Mouse (Mus musculus): Measurements from ENCODE around the gene Inafm1.
"Not testable (repeated sequence)": the region's sequence is repeated elsewhere in the genome, so short reads cannot be mapped to it uniquely, and the experiment has no call there.

Inafm1 gene

DNA sequence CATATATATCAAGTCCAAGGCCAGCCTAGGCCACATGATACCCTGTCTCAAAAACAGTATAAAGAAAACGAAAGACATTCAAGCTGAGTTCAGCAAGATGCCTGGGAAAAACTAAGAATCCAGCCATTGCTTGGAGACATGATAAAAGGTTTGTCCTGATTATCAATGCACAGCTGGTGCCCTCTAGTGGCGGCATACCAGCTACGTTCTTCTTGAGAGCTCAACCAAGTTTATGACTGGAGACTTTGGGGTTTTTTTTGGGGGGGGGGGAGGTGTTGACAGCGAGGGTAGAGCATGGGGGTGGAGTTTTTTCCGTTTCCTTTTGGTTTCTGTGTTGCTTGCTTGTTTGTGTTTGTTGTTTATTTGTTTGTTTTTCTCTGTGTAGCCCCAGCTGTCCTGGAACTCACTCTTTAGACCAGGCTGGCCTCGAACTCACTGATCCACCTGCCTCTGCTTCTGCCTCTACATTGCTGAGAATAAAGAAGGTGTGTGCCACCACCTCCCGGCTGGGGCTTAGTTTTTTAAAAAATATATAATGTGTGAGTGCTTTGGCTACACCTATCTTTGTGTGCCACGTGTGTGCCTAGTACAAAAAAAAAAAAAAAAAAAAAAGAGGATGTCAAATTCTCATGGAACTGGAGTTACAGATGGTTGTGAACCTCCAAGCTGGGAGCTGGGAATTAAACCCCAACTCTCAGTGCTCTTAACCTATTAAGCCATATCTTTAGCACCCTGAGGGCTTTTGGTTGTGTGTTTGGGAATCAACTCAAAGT is 10.2 kb downstream of the Inafm1 start:
- DNase-seq (ENCODE audit: low spot score in 2 of 2): peak; percentile 67 to 76

DNA sequence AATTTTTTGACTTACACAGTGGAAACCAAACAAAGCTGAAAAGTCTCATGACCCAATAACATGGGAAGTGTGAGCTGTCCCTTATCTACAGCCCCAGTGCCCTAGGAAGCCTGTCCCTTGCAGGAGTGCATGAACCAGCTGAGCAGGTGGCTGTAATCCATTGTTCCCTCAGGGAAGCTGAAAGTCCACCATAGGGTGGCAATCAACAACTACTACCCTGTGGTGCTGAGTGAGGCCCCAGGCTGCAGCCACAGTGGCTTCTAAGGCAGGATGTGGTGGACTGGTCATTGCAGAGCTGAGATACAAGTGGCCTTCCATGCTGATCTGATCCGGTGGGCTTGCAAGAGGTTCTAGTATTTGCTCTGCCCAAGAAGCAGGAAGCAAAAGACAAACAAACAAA is 12.3 kb downstream of the Inafm1 start:
- DNase-seq (ENCODE audit: low spot score in 2 of 2): no peak

DNA sequence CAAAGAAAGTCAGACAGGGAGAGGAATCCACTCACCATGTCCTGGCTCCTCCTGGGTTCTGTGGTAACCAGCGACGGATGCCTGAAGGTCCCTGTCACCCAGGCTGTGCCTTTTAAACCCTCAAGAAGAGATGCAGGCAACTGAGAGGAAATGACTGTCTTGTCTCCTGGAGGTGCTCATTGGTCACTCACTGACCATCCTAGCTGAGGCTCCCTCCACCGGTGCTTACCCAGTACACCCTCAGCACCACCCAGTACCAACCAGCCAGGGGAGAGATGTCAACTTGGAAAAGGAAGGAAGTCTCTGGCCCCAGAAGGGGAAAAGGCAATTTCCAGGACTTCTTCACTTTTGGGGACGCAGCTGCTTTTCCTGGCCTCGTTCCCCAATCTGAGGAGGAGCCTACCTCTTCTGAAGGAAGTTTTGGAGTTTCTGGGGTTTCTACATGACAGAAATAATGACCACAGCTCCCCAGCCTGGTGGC is 14.3 kb downstream of the Inafm1 start, which contains the start of gene C5ar1:
Gene C5ar1 (minus strand): TSS at position 431 of the 481 bp plus-strand sequence.
- peak in 1 of 2 experiments; percentile 9 for DNase-seq (ENCODE audit: low spot score in 2 of 2)

DNA sequence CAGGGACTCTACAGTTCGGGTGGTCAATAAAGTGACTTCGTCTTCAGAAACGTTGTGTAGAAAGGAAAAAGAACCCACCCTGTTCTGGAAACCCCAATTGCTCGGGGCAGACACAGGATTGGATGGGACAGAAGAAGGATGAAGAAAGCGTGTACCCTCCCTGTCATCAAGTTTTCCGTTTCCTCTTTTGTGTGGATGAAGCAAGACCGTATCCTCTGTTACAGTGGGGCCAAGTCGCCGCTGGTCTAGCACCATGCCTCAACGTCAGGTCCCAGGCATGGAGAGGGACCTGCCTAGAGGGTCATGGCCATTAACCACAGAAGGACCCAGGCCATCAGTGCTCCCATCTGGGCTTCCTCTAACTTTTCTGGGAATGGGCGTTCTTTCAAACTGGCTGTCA is 15.6 kb downstream of the Inafm1 start:
- no peak for DNase-seq (ENCODE audit: low spot score in 2 of 2)

GRCm38 (mm10) chr7:16255963-16256362 is 17.5 kb downstream of the Inafm1 start:
- not testable (repeated sequence) for DNase-seq (ENCODE audit: low spot score in 2 of 2)

GRCm38 (mm10) chr7:16254195-16254594 is 19.2 kb downstream of the Inafm1 start:
- DNase-seq (ENCODE audit: low spot score in 2 of 2): no peak

DNA sequence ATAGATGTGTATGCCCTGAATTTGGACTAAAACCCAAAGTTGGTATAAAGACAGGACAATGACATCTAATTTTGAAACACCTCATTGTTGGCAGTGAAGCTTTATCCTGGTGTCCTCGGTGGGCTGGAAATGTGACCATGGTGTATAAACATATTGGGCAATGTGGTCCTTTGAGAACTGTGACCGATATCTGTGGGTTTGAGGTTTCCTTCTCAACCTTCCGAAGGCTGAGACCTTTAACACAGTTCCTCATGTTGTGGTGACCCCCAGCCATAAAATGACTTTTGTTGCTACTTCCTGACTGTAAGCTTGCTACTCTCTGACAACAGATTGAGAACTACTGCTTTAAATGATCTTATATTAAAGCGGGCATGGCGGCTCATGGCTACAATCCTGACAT is 22.7 kb downstream of the Inafm1 start:
- no peak for DNase-seq (ENCODE audit: low spot score in 2 of 2)

DNA sequence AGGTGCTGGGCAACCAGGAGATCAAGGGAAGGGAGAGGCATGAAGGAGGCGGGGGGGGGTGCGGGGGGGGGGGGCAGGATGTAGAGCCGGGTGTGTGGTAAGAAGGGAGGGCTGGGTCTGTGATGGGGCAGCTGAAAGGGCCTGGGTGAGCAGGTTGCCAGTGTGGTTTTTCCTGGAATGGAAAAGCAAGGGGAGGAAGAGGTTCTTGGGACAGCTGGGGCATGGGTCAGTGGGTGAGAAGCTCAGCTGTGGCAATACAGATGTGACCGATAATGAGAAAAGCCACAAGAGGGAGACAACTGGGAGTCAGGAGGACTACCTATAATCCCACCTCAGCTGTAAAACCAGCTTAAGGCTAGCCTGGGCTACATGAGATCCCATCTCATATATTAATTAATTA is 27.5 kb downstream of the Inafm1 start:
- no peak for DNase-seq (ENCODE audit: low spot score in 2 of 2)

DNA sequence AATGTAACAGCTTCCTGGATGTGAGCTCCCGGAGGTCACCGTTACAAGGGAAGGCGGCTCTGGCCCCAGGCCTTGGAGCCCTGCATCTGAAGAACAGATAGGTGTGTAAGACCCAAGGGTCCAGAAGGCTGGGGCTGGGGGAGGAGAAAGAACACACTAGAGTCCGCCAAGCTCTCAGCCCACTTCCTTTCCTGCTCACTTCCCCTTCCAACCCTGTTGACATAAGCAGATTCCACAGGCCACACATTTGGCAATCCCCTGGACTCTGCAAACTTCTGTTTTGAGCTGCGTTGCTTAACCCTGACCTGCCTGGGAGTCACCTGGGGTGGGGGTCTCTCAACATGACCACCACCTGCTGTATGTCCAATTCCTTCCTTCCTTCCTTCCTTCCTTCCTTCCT is 29.4 kb downstream of the Inafm1 start, which contains the start of gene C5ar2:
Gene C5ar2 (minus strand): TSS at position 88 of the 400 bp plus-strand sequence.
- DNase-seq (ENCODE audit: low spot score in 2 of 2): no peak

DNA sequence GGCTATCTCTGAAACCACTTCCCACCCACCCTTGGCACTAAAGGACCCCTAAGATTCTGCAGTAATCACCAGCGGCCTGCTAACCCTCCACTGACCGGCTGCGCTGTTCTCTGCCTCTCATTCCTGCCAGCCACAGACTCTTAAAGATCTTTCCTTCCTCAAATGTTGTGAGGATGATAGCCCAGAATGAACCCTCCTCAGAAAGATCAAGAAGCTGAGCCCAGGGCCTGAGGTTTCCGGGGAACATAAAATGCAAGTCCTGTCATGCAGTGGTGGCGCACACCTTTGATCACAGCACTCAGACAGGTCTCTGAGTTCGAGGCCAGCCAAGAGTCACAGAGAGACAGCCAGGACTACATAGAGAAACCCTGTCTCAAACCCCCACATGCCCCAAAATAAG is 31.2 kb downstream of the Inafm1 start:
- DNase-seq (ENCODE audit: low spot score in 2 of 2): no peak

DNA sequence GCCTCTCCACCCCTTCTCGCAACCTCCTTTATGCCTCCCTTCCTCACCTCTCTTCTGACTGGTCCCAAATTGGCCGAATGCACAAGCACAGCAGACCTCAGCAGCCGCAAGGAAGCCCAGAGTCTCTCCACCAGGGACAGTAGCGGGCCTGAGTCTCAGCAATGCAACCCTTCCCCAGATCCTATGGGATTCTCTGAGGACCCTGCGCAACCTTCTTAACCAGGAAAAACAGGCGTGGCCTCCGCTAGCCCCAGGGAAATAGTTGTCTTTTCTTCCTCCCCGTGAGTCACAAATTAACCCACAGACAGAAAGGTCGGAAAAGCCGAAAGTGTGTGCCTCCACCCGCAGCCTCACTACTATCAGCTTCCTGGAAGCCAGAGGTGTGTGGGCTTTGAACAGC is 31.6 kb downstream of the Inafm1 start:
- no peak for DNase-seq (ENCODE audit: low spot score in 2 of 2)

GRCm38 (mm10) chr7:16240978-16241303 is 32.5 kb downstream of the Inafm1 start:
- DNase-seq (ENCODE audit: low spot score in 2 of 2): no peak

DNA sequence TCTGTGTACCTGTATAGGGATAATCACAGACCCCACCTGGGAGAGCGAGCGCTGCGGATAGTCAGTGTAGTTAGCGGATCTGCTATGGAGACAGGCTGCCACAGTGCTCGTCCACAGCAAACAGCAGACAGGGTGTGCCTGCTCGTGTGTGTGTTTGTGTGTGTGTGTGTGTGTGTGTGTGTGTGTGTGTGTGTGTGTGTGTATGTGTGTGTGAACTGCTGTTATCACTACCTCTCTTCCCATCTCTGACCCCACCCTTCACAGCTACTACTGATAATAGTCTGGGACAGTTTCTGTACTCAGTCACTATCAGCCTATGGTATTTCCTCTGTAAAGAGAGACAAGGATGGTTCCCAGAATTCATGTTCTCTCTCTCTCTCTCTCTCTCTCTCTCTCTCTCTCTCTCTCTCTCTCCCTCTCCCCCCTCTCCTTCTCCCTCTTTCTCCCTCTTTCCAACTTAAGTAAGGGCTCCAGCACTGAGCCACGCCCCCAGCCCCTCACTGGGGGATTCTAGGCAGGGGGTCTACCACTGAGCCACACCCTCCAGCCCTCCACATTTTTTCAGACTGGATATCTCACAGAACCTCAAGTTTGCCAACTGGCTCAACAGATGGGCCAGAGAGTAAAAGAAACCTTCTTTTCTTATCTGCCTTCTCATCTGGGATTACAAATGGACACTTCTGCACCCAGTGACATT is 33.0 kb downstream of the Inafm1 start:
- no peak for DNase-seq (ENCODE audit: low spot score in 2 of 2)

- no peak for DNase-seq (ENCODE audit: low spot score in 2 of 2)
Measured at GRCm38 (mm10) chr7:16239554-16239997, 33.8 kb downstream of the Inafm1 start.

- DNase-seq (ENCODE audit: low spot score in 2 of 2): no peak
Measured at GRCm38 (mm10) chr7:16229869-16230268, 43.5 kb downstream of the Inafm1 start.

All from urinary bladder, postnatal 36 days (tissue).